Mouse (Mus musculus) G1E-ER4 (cell line): Measurements from ENCODE around the gene Orai2. TPM values are rescaled to one million over a fixed set of nuclear protein-coding genes. Genes with fewer than 3 reads are reported as not detected.

Experiments used
- GATA1 ChIP-seq: IDR thresholded peaks from one replicate; pipeline ENCODE4 v1.8.0; 2012; ENCODE audit warnings: low read length, inconsistent platforms
- polyA plus RNA-seq: library from polyadenylated mRNA; stranded (reverse); fragments of >175 nt; gene quantifications from 2 replicates; pipeline ENCODE4 v1.2.3, GENCODE M21; 2012

The Orai2 gene
- polyA plus RNA-seq: 29.7 and 30.4 TPM in 2 replicates

DNA sequence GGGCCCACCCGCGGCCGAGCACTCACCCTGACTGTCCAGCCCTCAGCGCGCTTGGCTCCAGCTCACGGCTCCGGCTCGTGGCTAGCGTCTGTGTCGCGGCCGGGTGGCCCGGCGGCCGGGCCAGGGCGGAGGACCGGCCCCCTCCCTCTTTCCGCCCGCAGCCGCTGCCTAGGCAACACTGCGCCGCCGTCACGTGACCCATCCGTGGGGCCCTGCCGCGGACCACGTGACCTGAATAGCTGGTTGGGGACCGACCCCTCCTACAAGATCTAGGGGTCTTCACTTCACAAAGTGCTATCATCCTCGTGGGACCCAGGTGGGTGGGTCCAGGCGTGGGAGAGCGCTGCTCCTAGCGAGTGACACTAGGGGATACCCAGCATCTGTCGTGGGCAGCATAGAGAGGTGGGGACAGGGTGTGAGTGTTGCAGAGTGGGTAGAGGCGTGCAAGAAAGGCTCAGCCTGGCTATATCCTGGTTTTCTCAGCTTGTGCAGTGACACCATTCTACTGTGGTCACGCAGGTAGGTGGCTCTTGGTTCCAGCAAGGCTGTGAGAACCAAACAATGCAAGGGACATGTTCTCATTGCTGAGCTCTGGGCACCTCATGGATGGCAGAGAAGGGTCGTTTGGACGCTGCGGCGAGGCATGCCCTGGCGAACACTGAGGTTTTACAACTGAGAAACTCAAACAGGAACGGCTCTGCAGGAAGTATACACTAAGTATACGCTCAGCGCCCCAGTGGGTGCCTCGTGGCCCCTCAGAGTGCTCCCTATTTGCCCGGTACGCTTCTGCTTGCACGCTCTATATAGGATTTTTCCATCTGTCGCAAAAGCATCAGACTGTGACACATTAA lies at the start of gene Orai2:
Orai2 (minus strand) TSS at position 202 of the 851 bp plus-strand sequence.
- no peak for TF ChIP-seq GATA1

DNA sequence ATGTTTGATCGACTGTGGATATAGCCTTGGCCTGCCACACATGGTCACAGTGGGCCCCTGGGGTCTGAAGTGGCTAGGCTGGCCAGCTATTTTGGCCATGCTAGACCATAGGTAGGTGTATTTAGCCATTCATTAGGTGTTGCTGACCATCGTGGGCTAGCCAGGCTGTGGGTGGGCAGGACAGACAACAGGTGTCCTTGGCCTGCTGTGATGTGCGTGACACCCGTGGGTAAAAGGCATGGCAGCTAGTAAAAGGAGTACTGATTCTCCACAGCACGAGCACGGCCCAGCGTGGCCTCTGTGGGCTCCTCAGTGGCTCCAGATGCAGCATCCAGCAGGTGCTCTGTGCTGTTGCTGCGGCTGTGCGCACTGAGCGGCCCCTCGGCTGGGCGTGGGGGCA lies 48.1 kb upstream of the Orai2 start:
- no peak for TF ChIP-seq GATA1

DNA sequence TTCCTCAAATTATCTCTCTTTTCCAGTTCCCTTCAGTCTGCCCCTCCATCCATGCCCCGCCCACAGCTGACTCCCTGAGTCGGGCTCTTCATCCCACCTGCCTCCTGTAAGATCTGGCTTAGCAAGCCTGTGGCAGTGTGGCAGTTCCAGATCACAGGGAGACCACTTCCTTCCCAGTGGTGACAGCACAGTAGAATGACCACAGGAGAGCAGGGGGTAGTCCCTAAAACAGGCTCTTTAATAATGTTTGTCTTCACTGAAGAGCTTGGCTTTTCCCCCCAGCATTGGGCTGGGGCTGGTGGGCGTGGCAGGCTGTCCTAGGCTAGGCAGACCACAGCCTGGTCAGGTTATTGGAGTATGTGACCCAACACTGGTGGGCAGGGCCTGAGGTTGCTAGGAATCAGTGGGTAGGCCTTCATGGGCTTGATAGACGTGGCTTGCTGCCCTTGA lies 47.4 kb upstream of the Orai2 start:
- TF ChIP-seq GATA1: no peak

DNA sequence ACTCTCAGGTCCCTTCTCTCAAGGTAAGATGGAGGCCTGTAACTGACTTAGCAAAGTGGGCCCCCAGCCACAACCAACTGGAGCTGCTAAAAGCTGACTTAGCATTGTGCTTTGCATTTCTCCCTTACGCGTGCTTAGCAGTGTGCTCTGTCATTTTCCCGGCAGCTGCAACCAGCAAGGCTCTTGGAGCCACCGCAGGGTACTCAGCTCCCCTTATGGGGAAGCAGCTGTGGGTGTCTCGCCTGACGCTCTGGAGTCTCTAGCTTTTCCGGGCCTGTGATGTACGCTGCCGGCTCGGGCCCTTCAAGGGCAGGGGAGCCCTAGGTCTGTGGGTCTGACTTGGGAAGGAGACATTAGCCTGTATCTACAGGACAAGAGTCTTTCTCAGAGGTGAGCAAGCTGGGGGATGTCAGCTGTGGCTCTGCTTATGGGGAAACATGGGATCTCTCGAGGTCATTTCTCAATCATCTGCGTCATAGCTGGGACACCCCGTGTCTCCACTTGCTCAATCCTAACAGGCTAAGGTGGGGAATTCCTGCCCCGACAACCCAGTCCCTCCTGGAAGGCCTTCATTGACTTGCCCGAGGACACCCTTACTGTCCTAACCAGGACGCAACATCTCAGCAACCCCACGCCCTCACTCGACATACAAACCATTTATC lies 46.6 kb upstream of the Orai2 start:
- no peak for TF ChIP-seq GATA1

DNA sequence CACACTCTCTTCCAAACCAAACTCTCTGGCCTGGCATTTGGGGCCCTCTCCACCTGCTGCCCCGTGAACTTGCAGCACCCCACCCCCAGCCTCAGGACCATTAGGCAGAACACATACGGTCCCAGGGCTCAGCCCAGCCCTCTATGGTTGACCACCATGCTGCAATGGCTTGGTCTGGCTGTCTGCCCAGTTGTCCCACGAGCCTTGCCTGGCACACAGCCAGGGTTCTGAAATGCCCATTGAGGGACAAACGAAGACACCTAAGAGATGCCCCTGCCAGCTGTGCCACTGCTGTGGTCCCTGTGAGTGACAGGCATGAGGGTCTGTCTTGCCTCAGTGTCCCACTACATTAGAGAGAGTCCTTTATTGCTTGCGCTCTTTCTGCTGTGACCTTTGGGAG lies 45.4 kb upstream of the Orai2 start:
- TF ChIP-seq GATA1: no peak

DNA sequence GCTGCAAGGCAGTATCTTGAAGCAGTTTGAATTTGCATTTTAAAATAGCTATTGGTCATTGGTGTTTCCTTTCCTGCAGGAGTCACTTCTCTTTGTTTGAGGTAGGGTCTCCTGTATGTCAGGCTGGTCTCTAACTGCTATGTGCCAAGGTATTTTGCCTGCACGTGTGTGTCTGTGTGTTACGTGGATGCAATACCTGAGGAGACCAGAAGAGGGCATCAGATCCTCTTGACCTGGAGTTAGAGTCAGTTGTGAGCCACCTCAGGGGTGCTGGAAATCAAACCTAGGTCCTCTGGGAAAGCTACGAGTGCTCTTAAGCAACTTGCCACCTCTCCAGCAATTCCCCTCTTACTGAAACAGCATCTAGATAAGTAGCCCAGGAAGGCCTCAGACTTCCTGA lies 44.7 kb upstream of the Orai2 start:
- TF ChIP-seq GATA1: no peak

DNA sequence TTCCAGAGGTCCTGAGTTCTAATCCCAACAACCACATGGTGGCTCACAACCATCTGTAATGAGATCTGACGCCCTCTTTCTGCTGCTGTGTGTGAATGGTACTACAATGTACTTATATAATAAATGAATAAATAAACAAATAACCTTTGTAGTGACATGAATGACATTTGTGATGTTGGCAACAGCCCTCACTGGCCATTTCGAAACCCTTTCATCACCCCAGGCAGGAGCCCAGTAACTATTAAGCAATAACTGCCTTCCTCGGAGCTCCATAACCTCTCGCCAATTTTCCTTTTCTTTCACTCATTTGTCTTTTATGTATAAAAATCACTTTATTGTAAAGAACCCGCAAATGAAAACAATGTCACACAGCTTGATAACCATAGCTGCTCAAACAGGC lies 43.2 kb upstream of the Orai2 start:
- no peak for TF ChIP-seq GATA1

DNA sequence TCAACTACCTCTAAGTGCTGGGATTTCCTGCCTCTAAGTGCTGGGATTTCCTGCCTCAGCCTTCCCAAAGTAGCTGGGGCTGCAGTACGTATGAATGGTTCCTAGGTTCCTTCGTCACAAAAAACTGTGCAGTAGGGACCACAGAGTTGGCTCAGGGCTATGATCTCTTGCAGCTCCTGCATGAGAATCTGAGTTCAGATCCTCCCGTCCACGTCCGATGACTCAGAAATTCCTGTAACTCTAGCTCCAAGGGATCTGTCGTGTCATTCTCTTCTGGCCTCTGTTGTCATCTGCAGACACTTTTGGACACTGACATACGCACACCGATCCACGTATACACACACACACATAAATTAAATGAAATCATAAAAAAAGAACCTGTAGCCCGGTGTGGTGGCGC lies 42.2 kb upstream of the Orai2 start:
- no peak for TF ChIP-seq GATA1

DNA sequence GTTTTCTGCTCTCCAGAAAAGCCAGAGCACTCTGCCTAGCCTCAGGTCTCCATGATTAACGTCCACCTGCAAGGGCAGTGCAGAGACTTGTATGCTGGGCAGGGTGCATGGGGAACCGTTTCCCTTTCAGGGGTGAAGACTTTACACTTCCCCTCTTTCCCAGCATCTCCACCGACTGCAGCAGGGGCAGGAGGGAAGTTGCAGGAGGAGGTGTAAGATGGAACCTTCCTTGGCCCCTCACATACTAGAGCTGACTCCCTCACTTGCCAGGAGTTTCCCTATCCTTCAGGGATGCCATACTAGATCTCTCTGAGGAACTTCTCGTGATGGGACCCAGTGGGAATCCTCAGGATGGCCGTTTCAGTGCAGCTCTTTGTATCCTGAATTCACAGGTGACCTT lies 40.0 kb upstream of the Orai2 start:
- TF ChIP-seq GATA1: no peak

DNA sequence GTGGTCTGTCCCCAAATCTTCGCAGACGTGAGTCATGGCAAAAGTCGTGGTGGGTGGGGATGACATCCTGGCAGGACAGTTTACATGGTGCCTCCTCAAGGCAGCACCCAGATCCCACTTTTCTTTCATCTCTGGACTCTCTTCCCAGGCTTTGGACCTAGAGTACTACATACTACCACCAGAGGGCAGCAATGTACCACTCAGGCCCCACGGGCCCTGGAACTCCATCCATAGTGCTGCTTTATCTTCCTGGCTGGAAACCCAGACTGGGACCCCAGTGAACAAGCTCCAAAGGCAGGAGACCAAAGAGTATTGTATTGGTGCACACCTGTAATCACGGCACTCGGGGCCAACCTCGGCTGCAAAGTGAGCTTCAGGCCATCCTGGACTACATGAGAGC lies 31.3 kb upstream of the Orai2 start:
- no peak for TF ChIP-seq GATA1

DNA sequence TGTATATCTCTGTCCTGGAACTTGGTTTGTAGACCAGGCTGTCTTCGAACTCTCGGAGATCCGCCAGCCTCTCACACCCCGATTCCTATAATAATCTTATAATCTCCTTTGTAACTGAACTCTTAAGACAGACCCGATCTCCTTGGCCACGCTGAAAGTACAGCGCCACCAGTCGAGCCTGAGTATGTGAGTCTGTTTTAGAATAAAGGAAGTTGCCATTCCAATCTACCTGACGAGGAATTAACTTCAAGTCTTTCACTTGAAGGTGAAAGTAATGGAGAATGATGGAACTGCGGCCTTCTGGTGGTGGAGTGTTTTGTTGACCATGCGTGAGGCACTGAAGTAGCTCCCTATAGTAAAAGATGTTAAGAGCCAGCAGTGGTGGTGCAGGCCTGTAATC lies 29.0 kb upstream of the Orai2 start:
- no peak for TF ChIP-seq GATA1

DNA sequence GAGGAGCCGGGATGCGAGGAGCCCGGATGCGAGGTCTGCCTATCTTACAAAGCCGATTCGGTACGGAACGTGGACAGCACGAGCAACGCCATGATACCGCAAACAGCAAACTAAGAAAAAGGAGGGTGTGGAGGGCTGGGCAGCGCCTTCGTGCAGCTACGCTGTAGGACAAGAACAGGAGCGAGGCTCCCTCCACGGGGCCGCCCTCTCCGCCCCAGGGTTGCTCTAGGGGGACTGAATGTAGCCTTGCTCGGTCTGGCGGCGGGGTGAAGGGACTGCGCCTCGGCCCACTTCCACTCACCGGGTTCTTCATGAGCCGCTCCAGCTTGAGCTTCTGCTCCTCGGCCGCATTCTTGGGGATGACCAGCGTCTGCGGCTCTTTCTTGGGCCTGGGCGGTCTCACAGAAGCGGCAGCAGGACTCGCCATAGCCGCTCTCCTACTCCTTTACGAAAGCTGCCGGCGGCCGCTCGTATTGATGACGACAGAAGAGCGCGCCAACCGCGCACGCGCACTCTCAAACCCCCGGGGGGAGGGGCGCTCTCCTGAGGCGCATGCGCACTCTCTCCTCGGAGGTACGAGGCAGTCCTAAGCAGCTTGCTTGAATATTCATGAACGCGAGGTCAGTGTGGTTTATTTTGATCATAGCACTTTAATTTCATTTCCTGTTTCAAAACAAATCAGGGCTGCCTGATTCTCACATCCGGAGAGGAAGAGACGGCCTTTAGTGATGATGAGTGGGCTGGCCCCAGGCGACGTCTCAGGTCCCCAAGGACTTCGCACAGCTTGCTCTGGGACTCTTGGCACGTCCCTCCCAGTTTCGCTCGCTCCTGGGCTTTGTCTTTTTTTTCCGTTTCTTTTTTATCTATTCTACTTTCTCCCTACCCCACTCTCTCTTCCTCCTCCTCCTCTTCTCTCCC lies 28.2 kb upstream of the Orai2 start, which contains the start of gene Prkrip1:
Prkrip1 (minus strand) TSS at position 490 of the 918 bp plus-strand sequence.
- no peak for TF ChIP-seq GATA1

DNA sequence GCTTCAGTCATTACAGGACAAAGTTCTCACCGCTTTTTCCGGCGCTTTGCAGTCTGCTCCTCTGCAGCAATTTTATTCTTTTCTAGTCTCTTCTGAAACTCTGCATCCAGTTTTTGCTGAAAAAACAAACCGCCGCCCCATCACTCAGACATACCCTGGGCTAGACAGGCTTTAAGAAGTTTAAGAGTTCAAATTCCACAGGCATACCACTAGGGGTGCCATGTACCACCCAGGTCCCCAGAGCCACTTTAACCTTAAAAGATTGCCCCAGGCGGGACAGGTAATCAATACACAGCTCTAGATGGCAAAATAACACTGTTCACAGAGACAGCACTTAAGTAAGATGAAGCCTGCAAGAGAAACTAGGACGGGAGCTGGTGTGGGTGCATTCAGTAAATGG lies 21.4 kb upstream of the Orai2 start:
- TF ChIP-seq GATA1: no peak

DNA sequence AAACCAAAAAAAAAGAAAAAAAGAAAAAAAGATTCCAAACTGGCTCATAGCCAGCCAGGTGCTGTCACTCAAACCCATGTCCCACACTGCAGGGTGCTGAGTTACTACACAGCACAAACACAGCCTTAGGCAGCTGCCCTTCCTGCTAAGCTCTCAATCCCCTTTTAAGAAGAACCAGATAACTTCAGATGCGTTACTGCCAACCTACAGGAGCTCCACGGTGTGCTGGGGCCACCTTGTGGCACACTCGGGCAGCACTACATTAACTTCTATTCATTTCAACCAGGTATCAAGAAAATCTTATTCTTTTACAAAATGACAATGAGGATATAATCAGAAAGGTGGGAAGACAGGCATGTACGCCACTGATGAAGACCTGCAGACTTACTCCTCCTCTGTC lies 16.2 kb upstream of the Orai2 start:
- no peak for TF ChIP-seq GATA1

DNA sequence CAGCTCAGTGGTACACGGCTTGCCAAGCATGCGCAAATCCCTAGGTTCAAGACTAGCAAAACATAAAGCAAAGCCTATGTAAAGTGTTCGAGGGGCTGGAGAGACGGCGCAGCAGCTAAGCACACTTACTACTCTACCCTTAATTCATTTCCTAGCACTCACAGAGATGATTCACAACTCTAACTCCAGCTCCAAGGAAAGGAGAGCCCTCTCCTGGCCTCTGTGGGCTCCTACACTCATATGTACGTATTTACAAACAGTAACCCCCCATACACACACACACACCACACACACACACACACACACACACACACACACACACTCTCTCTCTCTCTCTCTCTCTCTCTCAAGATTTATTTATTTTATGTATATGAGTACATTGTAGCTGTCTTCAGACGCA lies 13.3 kb upstream of the Orai2 start:
- TF ChIP-seq GATA1: no peak

DNA sequence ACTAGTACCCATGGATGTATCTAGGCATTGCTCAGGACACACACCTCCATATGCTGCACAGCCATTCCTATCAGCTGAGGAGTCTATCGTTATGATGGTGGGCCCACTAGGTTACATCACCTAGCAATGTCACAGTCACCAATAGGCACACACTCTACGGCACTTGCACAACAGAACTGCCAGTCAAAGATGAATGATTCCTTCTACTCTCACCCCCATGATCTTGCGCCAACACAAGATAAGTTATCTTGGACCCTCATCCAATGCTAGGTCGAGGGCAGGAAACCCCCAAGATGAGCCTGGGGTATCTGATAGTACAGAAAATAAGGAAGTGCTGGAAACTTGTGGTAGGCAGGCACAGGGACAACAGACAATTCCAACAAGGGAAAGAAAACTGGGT lies 12.3 kb upstream of the Orai2 start:
- TF ChIP-seq GATA1: peak; percentile 70
